Mouse (Mus musculus) layer of hippocampus, adult 11-12 months (tissue): Measurements from ENCODE around the gene Gm49337.

Source experiments
- DNase-seq: peaks from one replicate; pipeline ENCODE4 v3.0.0; 2022; ENCODE audit warnings: low spot score

The Gm49337 gene

GRCm38 (mm10) chr4:116173072-116173471, at the start of gene Gm49337, which contains the start of gene 1700042G07Rik:
Gene Gm49337 (plus strand): TSS chr4:116173384.
Gene 1700042G07Rik (plus strand): TSS chr4:116173372.
- DNase-seq: no peak

- peak; percentile 77 for DNase-seq
These were observed 49.3 kb upstream of the Gm49337 start, which contains the start of the genes Rad54l and Pomgnt1 for GRCm38 (mm10) chr4:116123602-116124519. Gene Rad54l (minus strand): TSS chr4:116123690. Gene Pomgnt1 (plus strand): TSS chr4:116123840.

- no peak for DNase-seq
These were observed 47.3 kb upstream of the Gm49337 start for GRCm38 (mm10) chr4:116125803-116126386.

GRCm38 (mm10) chr4:116127956-116128355, 45.2 kb upstream of the Gm49337 start:
- DNase-seq: no peak

GRCm38 (mm10) chr4:116133126-116133525, 40.1 kb upstream of the Gm49337 start:
- no peak for DNase-seq

- DNase-seq: no peak
These were observed 38.2 kb upstream of the Gm49337 start for GRCm38 (mm10) chr4:116134990-116135389.

- DNase-seq: no peak
These were observed 35.7 kb upstream of the Gm49337 start for GRCm38 (mm10) chr4:116137421-116137996.

- DNase-seq: no peak
These were observed 32.2 kb upstream of the Gm49337 start for GRCm38 (mm10) chr4:116140801-116141574.

- DNase-seq: no peak
These were observed 31.4 kb upstream of the Gm49337 start for GRCm38 (mm10) chr4:116141736-116142135.

- DNase-seq: no peak
These were observed 30.9 kb upstream of the Gm49337 start for GRCm38 (mm10) chr4:116142269-116142668.

- no peak for DNase-seq
These were observed 29.8 kb upstream of the Gm49337 start for GRCm38 (mm10) chr4:116143317-116143811.

GRCm38 (mm10) chr4:116143891-116144717, 29.1 kb upstream of the Gm49337 start:
- peak; percentile 63 for DNase-seq

- no peak for DNase-seq
These were observed 23.4 kb upstream of the Gm49337 start for GRCm38 (mm10) chr4:116149812-116150155.

GRCm38 (mm10) chr4:116150156-116150861, 22.9 kb upstream of the Gm49337 start:
- DNase-seq: peak; percentile 48

GRCm38 (mm10) chr4:116150862-116151221, 22.3 kb upstream of the Gm49337 start:
- DNase-seq: no peak

GRCm38 (mm10) chr4:116151238-116151637, 21.9 kb upstream of the Gm49337 start, which contains the start of gene Lurap1:
Gene Lurap1 (minus strand): TSS chr4:116151338.
- no peak for DNase-seq

GRCm38 (mm10) chr4:116152702-116153101, 20.5 kb upstream of the Gm49337 start:
- DNase-seq: no peak

- no peak for DNase-seq
These were observed 15.3 kb upstream of the Gm49337 start for GRCm38 (mm10) chr4:116157882-116158281.

- peak; percentile 55 for DNase-seq
These were observed 13.3 kb upstream of the Gm49337 start for GRCm38 (mm10) chr4:116159912-116160311.

- DNase-seq: peak; percentile 77
These were observed 12.4 kb upstream of the Gm49337 start for GRCm38 (mm10) chr4:116160769-116161168.
